Mouse (Mus musculus) hematopoietic stem cell, adult 5-6 weeks (primary cell): Measurements from ENCODE around the gene Kcnab2. TPM values are rescaled to one million over a fixed set of nuclear protein-coding genes. Genes with fewer than 3 reads are reported as not detected.

Experiments used
- ATAC-seq, 2 experiments: fragments of 125-278 bp in 1 of 2; replicated peaks in 1 of 2; 2 replicates each; pipeline ENCODE4 v1.8.0; 2016 to 2017; ENCODE audit warnings: inconsistent platforms in 2 of 2, mild to moderate bottlenecking in 2 of 2, moderate number of reproducible peaks in 2 of 2, low read depth in 1 of 2, moderate TSS enrichment in 1 of 2; ENCODE audit not compliant: low FRiP score in 2 of 2, poor library complexity in 2 of 2, severe bottlenecking in 2 of 2, insufficient read depth in 1 of 2, low TSS enrichment in 1 of 2
- total RNA-seq: library from RNA; stranded (forward); fragments of 172-1452, 232-1000 nt; gene quantifications from 2 replicates; pipeline ENCODE4 v1.2.3, GENCODE M21; 2017

The Kcnab2 gene
- total RNA-seq, 1 experiment from 2014 or later, result 66.7 TPM

GRCm38 (mm10) chr4:152418229-152419060, 59.2 kb downstream of the Kcnab2 start:
- ATAC-seq, result no peak

GRCm38 (mm10) chr4:152412524-152413080, 65.1 kb downstream of the Kcnab2 start:
- no peak for ATAC-seq

GRCm38 (mm10) chr4:152410961-152411360, 66.7 kb downstream of the Kcnab2 start:
- no peak for ATAC-seq

GRCm38 (mm10) chr4:152406531-152406930, 71.1 kb downstream of the Kcnab2 start:
- ATAC-seq, result no peak

- no peak for ATAC-seq
Observed at GRCm38 (mm10) chr4:152405671-152406201, 71.9 kb downstream of the Kcnab2 start.

- ATAC-seq, result no peak
Observed at GRCm38 (mm10) chr4:152405143-152405542, 72.5 kb downstream of the Kcnab2 start.

- ATAC-seq, result no peak
Observed at GRCm38 (mm10) chr4:152398926-152399325, 78.7 kb downstream of the Kcnab2 start.

GRCm38 (mm10) chr4:152392627-152393026, 85.0 kb downstream of the Kcnab2 start:
- ATAC-seq, result no peak

- no peak for ATAC-seq
Observed at GRCm38 (mm10) chr4:152392192-152392591, 85.5 kb downstream of the Kcnab2 start.

- peak; percentile 31 to 60; a peak in 2 of 4 replicates for ATAC-seq
Observed at GRCm38 (mm10) chr4:152385644-152386043, 92.0 kb downstream of the Kcnab2 start.

GRCm38 (mm10) chr4:152382528-152383252, 95.0 kb downstream of the Kcnab2 start:
- ATAC-seq, result no peak

GRCm38 (mm10) chr4:152365228-152365627, 112.4 kb downstream of the Kcnab2 start:
- no peak for ATAC-seq

GRCm38 (mm10) chr4:152362180-152362579, 115.5 kb downstream of the Kcnab2 start:
- ATAC-seq, result peak; percentile 74 to 83

- ATAC-seq, result peak; percentile 56 to 66
Observed at GRCm38 (mm10) chr4:152360855-152361254, 116.8 kb downstream of the Kcnab2 start.

- ATAC-seq, result no peak
Observed at GRCm38 (mm10) chr4:152359700-152360099, 118.0 kb downstream of the Kcnab2 start.

GRCm38 (mm10) chr4:152355672-152356071, 122.0 kb downstream of the Kcnab2 start:
- no peak for ATAC-seq

- ATAC-seq, result no peak
Observed at GRCm38 (mm10) chr4:152353886-152354637, 123.6 kb downstream of the Kcnab2 start.
